Mouse (Mus musculus): ENCODE measurements at regions not wholly inside any gene's neighbourhood (a gene's known extent, or its start where the extent isn't known, plus 50 kb on each side); places are given as distances from the start of the nearest gene placed in this dataset.

GRCm38 (mm10) chr1:119248776-119249495, 173.1 kb downstream of the Inhbb start:
- Histone ChIP-seq H3K36me3 (no peaks in the 10 kb centered on the region), H3K4me1 (replicated peaks) (no peaks in the 10 kb centered on the region)
- no peak for ATAC-seq

GRCm38 (mm10) chr1:119247117-119247516, 174.9 kb downstream of the Inhbb start:
- H3K27ac ChIP-seq = no peak overlapping the region
- no peaks in the 10 kb centered on the region for H3K36me3 ChIP-seq
- H3K9ac ChIP-seq = no peak overlapping the region
- no peaks in the 10 kb centered on the region for H3K9me3 ChIP-seq
- 74% methylated on average over 3 of the region's 3 CpGs for WGBS
- ATAC-seq = no peak
- H3K4me2 ChIP-seq (replicated peaks) = no peak overlapping the region
- H3K27me3 ChIP-seq (replicated peaks) = no peaks in the 10 kb centered on the region
- H3K4me1 ChIP-seq (replicated peaks) = no peaks in the 10 kb centered on the region
- no peak overlapping the region for H3K4me3 ChIP-seq (replicated peaks)

More at GRCm38 (mm10) chr1:119248776-119249495, 173.1 kb downstream of the Inhbb start:
- 86% methylated on average over 5 of the region's 5 CpGs for WGBS
- H3K9me3 ChIP-seq = no peaks in the 10 kb centered on the region
- H3K27ac ChIP-seq = no peak overlapping the region
- no peak overlapping the region for H3K4me2 ChIP-seq (replicated peaks)
- no peak overlapping the region for H3K4me3 ChIP-seq (replicated peaks)
- no peak overlapping the region for H3K9ac ChIP-seq
- no peaks in the 10 kb centered on the region for H3K27me3 ChIP-seq (replicated peaks)

DNA sequence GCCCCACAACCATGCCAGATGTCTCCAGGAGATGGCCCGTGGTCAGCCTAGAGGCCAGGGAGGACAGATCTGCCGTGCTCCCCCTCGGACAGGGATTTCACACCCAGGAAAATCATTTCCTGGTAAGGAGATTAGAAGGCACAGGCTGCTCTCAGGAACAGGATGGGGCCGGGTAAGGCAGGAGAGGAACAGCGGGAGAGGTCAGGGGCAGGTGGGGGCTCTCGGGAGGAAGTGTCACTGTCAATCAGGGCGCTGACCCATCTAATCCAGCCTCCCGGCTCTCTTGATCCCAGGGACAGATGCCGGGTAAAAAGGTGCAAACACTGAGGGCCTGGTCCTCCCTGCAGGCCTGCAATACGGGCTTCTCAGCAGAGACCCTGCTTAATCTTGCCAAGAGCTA, 183.6 kb downstream of the Inhbb start:
- ATAC-seq = no peak
- no peaks in the 10 kb centered on the region for H3K4me1 ChIP-seq (replicated peaks)
- H3K36me3 ChIP-seq = no peaks in the 10 kb centered on the region
- H3K9ac ChIP-seq = no peak overlapping the region
- H3K27me3 ChIP-seq (replicated peaks) = no peaks in the 10 kb centered on the region
- H3K4me2 ChIP-seq (replicated peaks) = no peak overlapping the region
- H3K4me3 ChIP-seq (replicated peaks) = no peak overlapping the region
- WGBS = 47% methylated on average over 10 of the region's 10 CpGs
- no peaks in the 10 kb centered on the region for H3K9me3 ChIP-seq
- no peak overlapping the region for H3K27ac ChIP-seq

GRCm38 (mm10) chr1:119236787-119237186, 183.4 kb upstream of the Gli2 start:
- 30% methylated on average over 3 of the region's 3 CpGs for WGBS
- H3K9me3 ChIP-seq = no peaks in the 10 kb centered on the region
- H3K4me2 ChIP-seq (replicated peaks) = no peak overlapping the region
- H3K4me1 ChIP-seq (replicated peaks) = no peaks in the 10 kb centered on the region
- no peaks in the 10 kb centered on the region for H3K36me3 ChIP-seq
- H3K27me3 ChIP-seq (replicated peaks) = no peaks in the 10 kb centered on the region
- H3K9ac ChIP-seq = no peak overlapping the region
- no peak overlapping the region for H3K27ac ChIP-seq
- no peak overlapping the region for H3K4me3 ChIP-seq (replicated peaks)
- no peak for ATAC-seq

GRCm38 (mm10) chr1:119234449-119234848, 181.0 kb upstream of the Gli2 start:
- Histone ChIP-seq H3K4me1 (replicated peaks) (no peaks in the 10 kb centered on the region), H3K36me3 (no peaks in the 10 kb centered on the region), H3K4me3 (replicated peaks) (no peak overlapping the region), H3K9ac (no peak overlapping the region), H3K27ac (no peak overlapping the region), H3K9me3 (no peaks in the 10 kb centered on the region), H3K27me3 (replicated peaks) (no peaks in the 10 kb centered on the region), H3K4me2 (replicated peaks) (no peak overlapping the region)
- 82% methylated on average over 9 of the region's 9 CpGs for WGBS
- ATAC-seq = no peak

DNA sequence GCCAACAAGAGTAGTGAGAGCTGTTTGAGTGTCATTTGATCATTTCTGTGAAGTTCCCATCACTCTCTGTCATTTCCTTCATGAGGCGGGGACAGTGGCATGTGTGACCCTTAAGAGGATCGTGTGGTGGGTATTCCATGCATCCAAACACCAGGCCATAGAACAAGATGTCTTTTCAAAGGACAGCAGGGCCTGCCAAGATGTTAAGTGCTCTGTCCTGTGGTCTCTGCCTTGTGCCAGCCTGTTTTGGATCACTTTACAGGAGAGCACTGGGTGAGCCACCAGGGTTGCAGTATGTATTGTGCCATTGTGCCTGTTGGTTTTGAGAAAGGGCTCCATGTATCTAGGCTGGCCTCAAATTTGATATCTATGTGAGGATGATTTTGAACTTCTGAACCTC, 173.6 kb upstream of the Gli2 start:
- Histone ChIP-seq H3K27me3 (replicated peaks) (no peaks in the 10 kb centered on the region), H3K4me2 (replicated peaks) (no peak overlapping the region), H3K9me3 (no peaks in the 10 kb centered on the region), H3K4me3 (replicated peaks) (no peak overlapping the region), H3K4me1 (replicated peaks) (no peaks in the 10 kb centered on the region), H3K9ac (no peak overlapping the region), H3K27ac (no peak overlapping the region), H3K36me3 (no peaks in the 10 kb centered on the region)
- WGBS = 71% methylated on average over 2 of the region's 2 CpGs
- ATAC-seq = no peak

GRCm38 (mm10) chr1:119223876-119224275, 170.5 kb upstream of the Gli2 start:
- Histone ChIP-seq H3K4me3 (replicated peaks) (no peak overlapping the region), H3K9me3 (no peaks in the 10 kb centered on the region), H3K36me3 (no peaks in the 10 kb centered on the region), H3K4me1 (replicated peaks) (no peaks in the 10 kb centered on the region), H3K27ac (no peak overlapping the region), H3K4me2 (replicated peaks) (no peak overlapping the region), H3K9ac (no peak overlapping the region), H3K27me3 (replicated peaks) (no peaks in the 10 kb centered on the region)
- no peak for ATAC-seq
- WGBS = 87% methylated on average over 8 of the region's 8 CpGs

- H3K9ac ChIP-seq = no peak overlapping the region
- no peak overlapping the region for H3K4me2 ChIP-seq (replicated peaks)
- H3K36me3 ChIP-seq = no peaks in the 10 kb centered on the region
- no peak overlapping the region for H3K4me3 ChIP-seq (replicated peaks)
- no peaks in the 10 kb centered on the region for H3K4me1 ChIP-seq (replicated peaks)
- no peaks in the 10 kb centered on the region for H3K9me3 ChIP-seq
- 88% methylated on average over 6 of the region's 6 CpGs for WGBS
- no peak for ATAC-seq
- no peak overlapping the region for H3K27ac ChIP-seq
- no peaks in the 10 kb centered on the region for H3K27me3 ChIP-seq (replicated peaks)
Measured at GRCm38 (mm10) chr1:119221901-119222300, 168.5 kb upstream of the Gli2 start.

GRCm38 (mm10) chr1:119221012-119221411, 167.6 kb upstream of the Gli2 start:
- Histone ChIP-seq H3K27ac (no peak overlapping the region), H3K9ac (no peak overlapping the region), H3K36me3 (no peaks in the 10 kb centered on the region), H3K4me2 (replicated peaks) (no peak overlapping the region), H3K27me3 (replicated peaks) (no peaks in the 10 kb centered on the region), H3K9me3 (no peaks in the 10 kb centered on the region), H3K4me3 (replicated peaks) (no peak overlapping the region), H3K4me1 (replicated peaks) (no peaks in the 10 kb centered on the region)
- 80% methylated on average over 7 of the region's 7 CpGs for WGBS
- no peak for ATAC-seq

- WGBS = 80% methylated on average over 10 of the region's 10 CpGs
- no peak overlapping the region for H3K27ac ChIP-seq
- H3K4me2 ChIP-seq (replicated peaks) = no peak overlapping the region
- no peak for ATAC-seq
- no peaks in the 10 kb centered on the region for H3K4me1 ChIP-seq (replicated peaks)
- no peaks in the 10 kb centered on the region for H3K27me3 ChIP-seq (replicated peaks)
- H3K4me3 ChIP-seq (replicated peaks) = no peak overlapping the region
- no peak overlapping the region for H3K9ac ChIP-seq
- no peaks in the 10 kb centered on the region for H3K36me3 ChIP-seq
- no peaks in the 10 kb centered on the region for H3K9me3 ChIP-seq
Measured at GRCm38 (mm10) chr1:119219817-119220216, 166.4 kb upstream of the Gli2 start.

GRCm38 (mm10) chr1:119217387-119217786, 164.0 kb upstream of the Gli2 start:
- Histone ChIP-seq H3K27me3 (replicated peaks) (no peaks in the 10 kb centered on the region), H3K27ac (no peak overlapping the region), H3K4me2 (replicated peaks) (no peak overlapping the region), H3K9ac (no peak overlapping the region), H3K36me3 (no peaks in the 10 kb centered on the region), H3K9me3 (no peaks in the 10 kb centered on the region), H3K4me1 (replicated peaks) (no peaks in the 10 kb centered on the region), H3K4me3 (replicated peaks) (no peak overlapping the region)
- 38% methylated on average over 4 of the region's 4 CpGs for WGBS
- peak; percentile 45; the same call in 1 of the 2 replicates for ATAC-seq

GRCm38 (mm10) chr1:119209607-119210007, 156.2 kb upstream of the Gli2 start:
- no peaks in the 10 kb centered on the region for H3K36me3 ChIP-seq
- H3K27me3 ChIP-seq (replicated peaks) = no peaks in the 10 kb centered on the region
- no peak overlapping the region for H3K4me3 ChIP-seq (replicated peaks)
- H3K4me2 ChIP-seq (replicated peaks) = no peak overlapping the region
- 50% methylated on average over 7 of the region's 7 CpGs for WGBS
- peak; percentile 80 for ATAC-seq
- H3K9me3 ChIP-seq = no peaks in the 10 kb centered on the region
- H3K4me1 ChIP-seq (replicated peaks) = 0 out of 2 replicates have a peak, but pooled peaks cover 2% of the 10 kb centered on the region
- H3K27ac ChIP-seq = no peak overlapping the region
- H3K9ac ChIP-seq = no peak overlapping the region

- WGBS = 85% methylated on average over 6 of the region's 6 CpGs
- ATAC-seq = no peak
Measured at GRCm38 (mm10) chr1:119202456-119202855, 149.0 kb upstream of the Gli2 start.

More at GRCm38 (mm10) chr1:119202456-119202855, 149.0 kb upstream of the Gli2 start:
- Histone ChIP-seq H3K27ac (no peak overlapping the region), H3K4me2 (replicated peaks) (no peak overlapping the region), H3K4me1 (replicated peaks) (no peaks in the 10 kb centered on the region), H3K9ac (no peak overlapping the region), H3K4me3 (replicated peaks) (no peak overlapping the region), H3K36me3 (no peaks in the 10 kb centered on the region), H3K27me3 (replicated peaks) (no peaks in the 10 kb centered on the region), H3K9me3 (no peaks in the 10 kb centered on the region)

Data from intestine, embryonic 15.5 days (tissue).